Mouse (Mus musculus) heart, embryonic 16.5 days (tissue): ENCODE results near the gene Mcm7. TPM values are rescaled to one million over a fixed set of nuclear protein-coding genes. Genes with fewer than 3 reads are reported as not detected.

Source experiments
- ATAC-seq: fragments of 200-750 bp; cut with Nextera tagmentation; replicated peaks from 2 replicates; pipeline ENCODE4 v1.8.0; 2017; ENCODE audit warnings: moderate number of reproducible peaks; ENCODE audit not compliant: insufficient read depth, low FRiP score; ENCODE audit errors: extremely low read depth
- H3K27ac ChIP-seq: fragments of 300-500 bp; sonication (generic); 2 replicates; pipeline ENCODE4 v1.5.1; 2014; ENCODE audit warnings: mild to moderate bottlenecking, low read length, control low read depth, moderate library complexity
- H3K27me3 ChIP-seq: fragments of 300-500 bp; sonication (generic); 2 replicates; pipeline ENCODE4 v1.6.1; 2014; ENCODE audit warnings: low read length, mixed read lengths; ENCODE audit not compliant: control insufficient read depth, insufficient read depth
- H3K36me3 ChIP-seq: fragments of 300-500 bp; sonication (generic); 2 replicates; pipeline ENCODE4 v1.6.1; 2014; ENCODE audit not compliant: control insufficient read depth, insufficient read depth
- H3K4me1 ChIP-seq: fragments of 300-500 bp; sonication (generic); 2 replicates; pipeline ENCODE4 v1.6.1; 2014; ENCODE audit warnings: low read length, mixed read lengths; ENCODE audit not compliant: control insufficient read depth, insufficient read depth
- H3K4me2 ChIP-seq: fragments of 300-500 bp; sonication (generic); 2 replicates; pipeline ENCODE4 v1.6.1; 2014; ENCODE audit warnings: low read depth, mild to moderate bottlenecking, control low read depth, low read length
- H3K4me3 ChIP-seq: fragments of 300-500 bp; sonication (generic); 2 replicates; pipeline ENCODE4 v1.5.1; 2014; ENCODE audit warnings: mild to moderate bottlenecking, control low read depth, low read length
- H3K9ac ChIP-seq: fragments of 300-500 bp; sonication (generic); 2 replicates; pipeline ENCODE4 v1.6.1; 2014; ENCODE audit warnings: low read length, control low read depth
- H3K9me3 ChIP-seq: fragments of 300-500 bp; sonication (generic); replicated peaks from 2 replicates; pipeline ENCODE4 v1.6.1; 2016; ENCODE audit warnings: low read length; ENCODE audit not compliant: control insufficient read depth
- WGBS: fragments of 180-500 bp; shearing (Covaris S2); extraction: QIAGEN DNeasy Blood & Tissue Kit; methylation state at CpG from one replicate; pipeline ENCODE4 v1.1.7; 2014; 5-methylcytosine and 5-hydroxymethylcytosine counted together
- microRNA counts: library from miRNA; unstranded; fragments of <30 nt; microRNA quantifications from one replicate; lab custom pipeline; 2016
- microRNA-seq: library from miRNA; unstranded; fragments of <30 nt; microRNA quantifications from one replicate; pipeline ENCODE4, GENCODE M21; 2017
- polyA plus RNA-seq: library from polyadenylated mRNA; unstranded; fragments of >200 nt; fragmentation: Nextera tagmentation; extraction: Ambion mirVana; gene quantifications from 2 replicates; pipeline ENCODE4 v1.2.1, GENCODE M21; 2015

Mcm7 gene
- polyA plus RNA-seq, 1 experiment from 2014 or later, result 126 TPM

- Histone ChIP-seq H3K27ac (peak overlapping the region; percentile 91), H3K4me3 (peak overlapping the region; percentile 63)
- 65% methylated on average over 3 of the region's 3 CpGs for WGBS
Measured at GRCm38 (mm10) chr5:138118041-138118440, 54.2 kb downstream of the Mcm7 start.

GRCm38 (mm10) chr5:138117199-138118015, 54.8 kb downstream of the Mcm7 start:
- 5% methylated on average over 16 of the region's 16 CpGs for WGBS
- H3K4me3 ChIP-seq, result peak overlapping the region; percentile 63
- no peaks in the 10 kb centered on the region; the same call in 1 of the 2 replicates for H3K36me3 ChIP-seq
- H3K4me2 ChIP-seq, result peak overlapping the region; percentile 79
- no peaks in the 10 kb centered on the region for H3K9me3 ChIP-seq
- H3K4me1 ChIP-seq, result peaks cover 12% of the 10 kb centered on the region
- no peaks in the 10 kb centered on the region for H3K27me3 ChIP-seq
- H3K9ac ChIP-seq, result peak overlapping the region; percentile 80
- ATAC-seq, result 0 out of 2 replicates have a peak, but pooled peaks have one; percentile 30
- peak overlapping the region; percentile 91 for H3K27ac ChIP-seq

More at GRCm38 (mm10) chr5:138118041-138118440, 54.2 kb downstream of the Mcm7 start:
- H3K4me2 ChIP-seq, result peak overlapping the region; percentile 79
- H3K9ac ChIP-seq, result peak overlapping the region; percentile 80
- H3K27me3 ChIP-seq, result no peaks in the 10 kb centered on the region
- ATAC-seq, result no peak
- H3K9me3 ChIP-seq, result no peaks in the 10 kb centered on the region
- H3K4me1 ChIP-seq, result peaks cover 12% of the 10 kb centered on the region
- no peaks in the 10 kb centered on the region; the same call in 1 of the 2 replicates for H3K36me3 ChIP-seq

- H3K4me3 ChIP-seq, result peak within 1 kb of the TSS; percentile 63
- no peaks in the 10 kb centered on the region; the same call in 1 of the 2 replicates for H3K36me3 ChIP-seq
- no peaks in the 10 kb centered on the region for H3K9me3 ChIP-seq
- 7% methylated on average over 38 of the region's 38 CpGs for WGBS
- H3K9ac ChIP-seq, result peak within 1 kb of the TSS; percentile 80
- H3K27ac ChIP-seq, result peak within 1 kb of the TSS; percentile 91
- peak within 1 kb of the TSS; percentile 79 for H3K4me2 ChIP-seq
- H3K4me1 ChIP-seq, result peaks cover 12% of the 10 kb centered on the region
- ATAC-seq, result peak; percentile 98
- H3K27me3 ChIP-seq, result no peaks in the 10 kb centered on the region
Measured at GRCm38 (mm10) chr5:138116255-138117198, 55.7 kb downstream of the Mcm7 start, which contains the start of gene Zscan21. TSS of gene Zscan21 (plus strand) at chr5:138116903.

MicroRNA genes within 50 kb of the gene (microRNA counts, 519-probe panel; counts per million panel counts)
- microRNA mmu-miR-106b (lab: Ali Mortazavi, UCI) (3,379 counts per million, percentile 87 among the panel's probes with 10 or more counts), microRNA mmu-miR-25 (lab: Ali Mortazavi, UCI) (4,019 counts per million, percentile 93 among the panel's probes with 10 or more counts), microRNA mmu-miR-93 (lab: Ali Mortazavi, UCI) (3,286 counts per million, percentile 86 among the panel's probes with 10 or more counts)

Small RNA genes lying within 50 kb of the gene (microRNA-seq; reads per million reads assigned to microRNA genes)
- gene Mir106b (3,953 reads per million, percentile 91 among the genes with 10 or more reads in this experiment), gene Mir25 (379 reads per million, percentile 71 among the genes with 10 or more reads in this experiment), gene Mir93 (5,976 reads per million, percentile 93 among the genes with 10 or more reads in this experiment)

Other genes with a start within 250 kb of the Mcm7 start
- 0.26 TPM in 1 of 2 replicates, not detected in the other for gene Gjc3, start 209.3 kb downstream of the Mcm7 start, polyA plus RNA-seq
- gene Azgp1, start 190.9 kb downstream of the Mcm7 start, polyA plus RNA-seq, result 0.22 TPM in 1 of 2 replicates, not detected in the other
- gene Smok3a, start 151.2 kb downstream of the Mcm7 start, polyA plus RNA-seq, result not detected in 2 replicates
- not detected in 2 replicates for gene Smok3b, start 151.0 kb downstream of the Mcm7 start, polyA plus RNA-seq
- not detected in 2 replicates for gene Smok3c, start 119.2 kb downstream of the Mcm7 start, polyA plus RNA-seq
- 8.9 and 10.1 TPM in 2 replicates for gene Zkscan1, start 87.3 kb downstream of the Mcm7 start, polyA plus RNA-seq
- gene Zscan21, start 55.5 kb downstream of the Mcm7 start, polyA plus RNA-seq, result 37.6 and 42.7 TPM in 2 replicates
- gene Zfp113, start 16.7 kb downstream of the Mcm7 start, polyA plus RNA-seq, result 11.5 and 12.0 TPM in 2 replicates
- gene Cops6, start 11.4 kb downstream of the Mcm7 start, polyA plus RNA-seq, result 280 and 293 TPM in 2 replicates
- gene Ap4m1, start 420 bp downstream of the Mcm7 start, polyA plus RNA-seq, result 11.6 and 13.0 TPM in 2 replicates
- 58.9 and 59.8 TPM in 2 replicates for gene Taf6, start 15.0 kb upstream of the Mcm7 start, polyA plus RNA-seq
- gene Cnpy4, start 15.1 kb upstream of the Mcm7 start, polyA plus RNA-seq, result 22.3 and 23.8 TPM in 2 replicates
- 6.1 and 6.3 TPM in 2 replicates for gene Mblac1, start 21.9 kb upstream of the Mcm7 start, polyA plus RNA-seq
- gene Nxpe5, start 53.5 kb upstream of the Mcm7 start, polyA plus RNA-seq, result not detected in 2 replicates
- gene Lamtor4, start 83.1 kb upstream of the Mcm7 start, polyA plus RNA-seq, result 71.9 and 79.3 TPM in 2 replicates
- gene BC037034, start 91.6 kb upstream of the Mcm7 start, polyA plus RNA-seq, result 2.2 and 3.0 TPM in 2 replicates
- gene Gal3st4, start 100.4 kb upstream of the Mcm7 start, polyA plus RNA-seq, result 0.45 and 0.65 TPM in 2 replicates
- 0.09 and 0.10 TPM in 2 replicates for gene Gm43720, start 107.5 kb upstream of the Mcm7 start, polyA plus RNA-seq
- 5.7 and 7.7 TPM in 2 replicates for gene Gpc2, start 107.6 kb upstream of the Mcm7 start, polyA plus RNA-seq
- gene Stag3, start 107.8 kb upstream of the Mcm7 start, polyA plus RNA-seq, result 2.0 and 2.2 TPM in 2 replicates
- 0.14 and 0.17 TPM in 2 replicates for gene Pvrig, start 169.5 kb upstream of the Mcm7 start, polyA plus RNA-seq